Mouse (Mus musculus) limb, embryonic 14.5 days (tissue): ENCODE data around the gene Aqp6. TPM values are rescaled to one million over a fixed set of nuclear protein-coding genes. Genes with fewer than 3 reads are reported as not detected.

Experiments
- ATAC-seq: fragments of 200-750 bp; cut with Nextera tagmentation; 2 replicates; pipeline ENCODE4 v1.8.0; 2017; ENCODE audit warnings: low read depth, moderate number of reproducible peaks, moderate TSS enrichment; ENCODE audit not compliant: low FRiP score
- DNase-seq: peaks from one replicate; pipeline ENCODE4 v3.0.0-alpha.2; 2015; ENCODE audit warnings: low spot score
- H3K27ac ChIP-seq: fragments of 300-500 bp; sonication (generic); replicated peaks from 2 replicates; pipeline ENCODE4 v1.5.1; 2014; ENCODE audit warnings: low read depth, mild to moderate bottlenecking, low read length, moderate library complexity, mixed read lengths
- H3K27me3 ChIP-seq: fragments of 300-500 bp; sonication (generic); 2 replicates; pipeline ENCODE4 v1.6.1; 2014; ENCODE audit warnings: low read length, mixed read lengths; ENCODE audit not compliant: control insufficient read depth, insufficient read depth
- H3K36me3 ChIP-seq: fragments of 300-500 bp; sonication (generic); 2 replicates; pipeline ENCODE4 v1.6.1; 2014; ENCODE audit warnings: mild to moderate bottlenecking, low read length, moderate library complexity, mixed read lengths; ENCODE audit not compliant: control insufficient read depth, insufficient read depth
- H3K4me1 ChIP-seq: fragments of 300-500 bp; sonication (generic); 2 replicates; pipeline ENCODE4 v1.6.1; 2014; ENCODE audit warnings: antibody characterized with exemption, low read length, mixed read lengths; ENCODE audit not compliant: control insufficient read depth, insufficient read depth
- H3K4me2 ChIP-seq: fragments of 300-500 bp; sonication (generic); replicated peaks from 2 replicates; pipeline ENCODE4 v1.6.1; 2014; ENCODE audit warnings: low read depth, mild to moderate bottlenecking, low read length, moderate library complexity; ENCODE audit not compliant: severe bottlenecking
- H3K4me3 ChIP-seq: fragments of 300-500 bp; sonication (generic); replicated peaks from 2 replicates; pipeline ENCODE4 v1.5.1; 2014; ENCODE audit warnings: low read length
- H3K9ac ChIP-seq: fragments of 300-500 bp; sonication (generic); 2 replicates; pipeline ENCODE4 v1.6.1; 2014; ENCODE audit warnings: mild to moderate bottlenecking, low read depth, low read length, moderate library complexity; ENCODE audit not compliant: severe bottlenecking
- H3K9me3 ChIP-seq: fragments of 300-500 bp; sonication (generic); 2 replicates; pipeline ENCODE4 v1.6.1; 2016; ENCODE audit warnings: low read length; ENCODE audit not compliant: control insufficient read depth
- POLR2A ChIP-seq: fragments of 200-500 bp; IDR thresholded peaks from 2 replicates; pipeline ENCODE4 v1.8.0; 2012; ENCODE audit warnings: inconsistent platforms, mild to moderate bottlenecking, moderate library complexity, borderline replicate concordance; ENCODE audit not compliant: insufficient read depth, insufficient read length; ENCODE audit errors: extremely low read depth
- WGBS: fragments of 180-500 bp; shearing (Covaris S2); extraction: QIAGEN DNeasy Blood & Tissue Kit; methylation state at CpG from one replicate; pipeline ENCODE4 v1.1.7; 2014; 5-methylcytosine and 5-hydroxymethylcytosine counted together
- polyA plus RNA-seq, 2 experiments: library from polyadenylated mRNA; depleted of rRNA in 1 of 2; stranded (reverse) in 1 of 2; unstranded in 1 of 2; fragments of >200 nt; fragmentation: Nextera tagmentation in 1 of 2; extraction: Ambion mirVana in 1 of 2; gene quantifications; 2 replicates each; pipeline versions ENCODE4 v1.2.1 to v1.2.3; 2012 to 2014

The Aqp6 gene
- polyA plus RNA-seq, 2 experiments: 0.03 TPM; not detected in 1

DNA sequence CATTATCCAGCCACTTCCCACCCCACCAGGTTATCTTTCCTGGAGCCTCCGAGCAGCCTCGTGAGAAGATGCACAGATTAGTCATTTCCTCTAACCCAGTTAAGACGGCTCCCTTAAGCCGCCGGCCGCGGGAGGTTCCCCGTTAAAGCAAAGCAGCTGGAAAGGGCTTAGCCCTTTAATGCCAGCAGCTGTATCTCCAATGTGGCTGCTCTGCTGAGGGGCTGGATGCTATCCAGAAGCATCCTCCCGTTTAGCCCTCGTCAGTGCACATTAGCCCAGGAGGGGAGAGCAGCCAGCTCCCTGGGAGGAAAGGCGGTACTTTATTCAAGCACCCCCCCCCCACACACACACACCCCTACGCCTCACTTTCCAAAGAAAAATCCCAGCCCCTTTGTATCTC lies 13.6 kb downstream of the Aqp6 start:
- peaks cover 6% of the 10 kb centered on the region; the same call in 1 of the 2 replicates for H3K4me1 ChIP-seq
- peak overlapping the region; percentile 7; the same call in 1 of the 2 replicates for H3K27ac ChIP-seq
- 5% methylated on average over 12 of the region's 12 CpGs for WGBS
- H3K36me3 ChIP-seq: peaks cover 4% of the 10 kb centered on the region; the same call in 1 of the 2 replicates
- no peaks in the 10 kb centered on the region; the same call in 1 of the 2 replicates for H3K27me3 ChIP-seq
- no peaks in the 10 kb centered on the region for H3K9me3 ChIP-seq
- no peak for TF ChIP-seq POLR2A
- peak overlapping the region; percentile 22; the same call in 1 of the 2 replicates for H3K4me2 ChIP-seq
- ATAC-seq (peak; percentile 72; the same call in 1 of the 2 replicates), DNase-seq (peak; percentile 71)
- H3K9ac ChIP-seq: no peak overlapping the region
- no peak overlapping the region for H3K4me3 ChIP-seq

DNA sequence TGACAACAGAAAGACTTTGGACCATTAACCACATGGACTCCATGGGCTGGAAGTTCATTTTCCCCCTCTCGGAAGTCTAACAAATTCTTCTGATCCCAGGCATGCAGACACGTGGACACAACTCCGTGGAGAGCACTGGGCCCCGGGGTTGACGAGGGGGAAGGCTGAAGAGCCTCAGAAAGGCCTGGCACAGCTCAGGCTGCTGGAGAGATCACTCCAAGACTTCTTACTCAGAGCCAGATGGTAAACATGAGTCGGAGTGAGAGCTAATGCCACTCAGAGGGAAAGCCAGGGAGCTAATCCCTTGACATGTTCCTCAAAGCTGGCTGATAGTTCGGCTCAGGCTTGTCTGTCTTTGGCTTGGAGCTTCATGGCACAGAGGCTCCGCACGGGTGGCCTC lies 14.0 kb downstream of the Aqp6 start:
- no peak for TF ChIP-seq POLR2A
- WGBS: 32% methylated on average over 9 of the region's 9 CpGs
- no peak overlapping the region for H3K4me3 ChIP-seq
- no peak overlapping the region for H3K9ac ChIP-seq
- DNase-seq: peak; percentile 20
- peaks cover 6% of the 10 kb centered on the region; the same call in 1 of the 2 replicates for H3K4me1 ChIP-seq
- H3K27ac ChIP-seq: no peak overlapping the region; the same call in 1 of the 2 replicates
- no peak; the same call in 1 of the 2 replicates for ATAC-seq
- no peaks in the 10 kb centered on the region; the same call in 1 of the 2 replicates for H3K27me3 ChIP-seq
- no peak overlapping the region for H3K4me2 ChIP-seq
- no peaks in the 10 kb centered on the region for H3K9me3 ChIP-seq
- peaks cover 7% of the 10 kb centered on the region; the same call in 1 of the 2 replicates for H3K36me3 ChIP-seq

DNA sequence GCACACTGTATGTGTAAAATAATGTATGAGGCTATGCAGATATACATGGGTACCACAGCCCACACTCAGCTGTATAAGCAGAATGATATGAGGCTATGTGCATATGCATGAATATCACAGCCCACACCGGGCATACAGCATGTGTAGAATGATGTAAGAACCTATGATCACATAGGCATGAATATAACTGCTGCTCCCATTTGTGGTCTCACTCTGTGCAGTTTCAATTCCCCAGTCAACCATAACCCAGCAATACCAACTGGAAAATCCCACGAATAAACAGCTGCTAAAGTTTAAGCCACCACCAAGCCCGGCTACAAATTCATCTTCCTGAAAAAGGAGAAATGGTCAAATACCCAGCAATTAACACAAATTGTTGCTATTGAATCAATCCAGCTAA lies 17.4 kb downstream of the Aqp6 start:
- H3K36me3 ChIP-seq: peaks cover 36% of the 10 kb centered on the region
- H3K27ac ChIP-seq: no peak overlapping the region
- H3K27me3 ChIP-seq: no peaks in the 10 kb centered on the region; the same call in 1 of the 2 replicates
- H3K4me1 ChIP-seq: peaks cover 6% of the 10 kb centered on the region; the same call in 1 of the 2 replicates
- H3K4me2 ChIP-seq: no peak overlapping the region
- no peaks in the 10 kb centered on the region for H3K9me3 ChIP-seq
- no peak overlapping the region for H3K4me3 ChIP-seq
- ATAC-seq: no peak
- DNase-seq: no peak
- 71% methylated on average over 3 of the region's 3 CpGs for WGBS
- TF ChIP-seq POLR2A: no peak
- no peak overlapping the region for H3K9ac ChIP-seq

DNA sequence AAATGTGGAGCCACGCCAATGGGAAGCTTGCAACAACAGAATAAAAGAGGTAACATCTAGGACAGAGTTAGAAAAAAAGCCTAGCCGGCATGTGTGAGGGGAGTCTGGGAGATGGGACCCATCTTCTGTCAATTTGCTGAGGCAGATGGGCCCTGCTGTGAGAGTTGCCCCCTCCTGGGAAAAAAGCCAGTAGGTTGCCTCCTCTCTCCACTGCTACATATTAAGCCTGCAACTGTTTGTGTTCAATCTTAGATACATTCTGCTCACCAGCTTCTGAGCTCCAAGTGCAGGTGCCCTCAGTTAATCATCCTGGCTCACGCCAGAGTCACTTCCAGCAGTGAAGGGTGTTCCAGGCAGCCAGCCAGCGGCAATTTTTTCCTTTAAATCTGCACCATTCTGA lies 18.6 kb downstream of the Aqp6 start:
- H3K36me3 ChIP-seq: peaks cover 46% of the 10 kb centered on the region
- H3K9ac ChIP-seq: no peak overlapping the region
- ATAC-seq (no peak), DNase-seq (no peak)
- H3K27me3 ChIP-seq: no peaks in the 10 kb centered on the region
- no peak overlapping the region for H3K4me3 ChIP-seq
- TF ChIP-seq POLR2A: no peak
- no peak overlapping the region for H3K27ac ChIP-seq
- H3K4me1 ChIP-seq: peaks cover 2% of the 10 kb centered on the region; the same call in 1 of the 2 replicates
- 73% methylated on average over 4 of the region's 4 CpGs for WGBS
- H3K9me3 ChIP-seq: no peaks in the 10 kb centered on the region
- no peak overlapping the region for H3K4me2 ChIP-seq

DNA sequence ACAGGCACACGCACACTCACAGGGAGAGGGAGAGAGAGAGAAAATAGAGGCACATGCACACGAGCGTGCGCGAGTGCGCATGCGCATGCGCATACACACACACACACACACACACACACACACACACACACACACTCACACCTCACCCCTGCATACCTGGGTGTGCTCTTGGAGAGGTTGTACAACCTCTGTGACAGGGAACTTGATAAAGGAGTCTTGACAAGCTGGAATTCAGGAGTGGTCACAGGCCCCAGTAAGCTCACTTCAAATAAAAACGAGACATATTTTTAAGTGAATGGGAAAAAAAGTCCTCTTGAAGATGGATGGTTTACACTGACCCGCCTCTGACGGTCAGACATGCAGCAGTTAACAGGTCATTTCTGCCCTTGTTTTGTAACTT lies 20.9 kb downstream of the Aqp6 start:
- Histone ChIP-seq H3K4me1 (no peaks in the 10 kb centered on the region), H3K27ac (no peak overlapping the region), H3K36me3 (peaks cover 69% of the 10 kb centered on the region), H3K27me3 (no peaks in the 10 kb centered on the region), H3K4me2 (no peak overlapping the region), H3K9me3 (no peaks in the 10 kb centered on the region), H3K4me3 (no peak overlapping the region), H3K9ac (no peak overlapping the region)
- WGBS: 92% methylated on average over 11 of the region's 11 CpGs
- TF ChIP-seq POLR2A: no peak
- DNase-seq (no peak), ATAC-seq (no peak)
